Mouse (Mus musculus): ENCODE results near the gene Prkce.

GRCm38 (mm10) chr17:86529411-86529810 is 361.8 kb downstream of the Prkce start:
- no peak for TF ChIP-seq CTCF (IDR thresholded peaks at IDR 0.05; ENCODE audit: borderline replicate concordance, insufficient read depth, low read length)
- TF ChIP-seq POLR2A (IDR thresholded peaks at IDR 0.05; ENCODE audit: low read depth, low read length) = no peak
